Mouse (Mus musculus) testis, postnatal 14 days (tissue): Measurements from ENCODE around the gene Mark3.
"Not testable (repeated sequence)": the region's sequence is repeated elsewhere in the genome, so short reads cannot be mapped to it uniquely, and the experiment has no call there.

Source experiments
- DNase-seq: peaks from one replicate; pipeline ENCODE4 v3.0.0; 2021; ENCODE audit warnings: low spot score

The Mark3 gene

DNA sequence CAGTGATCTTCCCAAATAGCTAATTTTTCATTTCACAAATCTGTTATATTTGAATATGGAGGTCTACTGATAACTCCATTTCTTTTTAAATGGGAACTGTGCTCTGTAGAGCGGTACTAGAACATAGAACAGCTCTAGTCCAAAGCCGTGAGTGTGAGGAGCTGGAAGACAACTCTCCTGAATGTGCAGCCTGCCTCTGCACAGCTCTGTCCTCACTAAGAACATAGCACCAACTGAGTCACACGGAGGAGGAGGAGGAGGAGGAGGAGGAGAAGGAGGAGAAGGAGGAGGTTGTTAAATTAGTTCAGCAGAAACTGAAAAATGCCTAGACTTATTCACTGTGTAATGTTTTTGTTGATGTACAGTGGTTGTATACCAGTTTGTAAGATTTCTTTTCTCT, 78.6 kb downstream of the Mark3 start:
- DNase-seq, result no peak

GRCm38 (mm10) chr12:111653434-111653833, 79.1 kb downstream of the Mark3 start:
- no peak for DNase-seq

- DNase-seq, result no peak
These were observed 81.4 kb downstream of the Mark3 start for GRCm38 (mm10) chr12:111655695-111656094.

GRCm38 (mm10) chr12:111659331-111659730, 85.0 kb downstream of the Mark3 start:
- no peak for DNase-seq

DNA sequence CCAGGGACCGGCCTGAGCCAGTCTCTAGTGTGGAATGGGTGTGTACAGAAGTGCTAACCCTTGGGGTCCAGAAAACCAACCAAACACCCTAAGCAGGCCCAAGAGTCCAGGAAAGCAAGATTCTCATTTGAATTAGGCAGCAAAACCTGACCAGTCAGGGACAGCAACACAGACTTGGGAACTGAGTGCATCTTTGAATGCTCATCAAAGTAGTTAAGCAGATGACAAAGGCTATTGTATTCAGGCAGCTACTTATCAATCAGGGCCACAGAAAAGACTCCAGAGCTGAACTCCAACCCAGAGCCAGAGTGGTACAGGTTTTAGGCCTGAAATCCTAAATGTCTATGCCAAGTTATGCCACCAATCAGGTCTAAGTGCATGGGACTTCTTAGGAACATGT, 86.3 kb downstream of the Mark3 start:
- no peak for DNase-seq

DNA sequence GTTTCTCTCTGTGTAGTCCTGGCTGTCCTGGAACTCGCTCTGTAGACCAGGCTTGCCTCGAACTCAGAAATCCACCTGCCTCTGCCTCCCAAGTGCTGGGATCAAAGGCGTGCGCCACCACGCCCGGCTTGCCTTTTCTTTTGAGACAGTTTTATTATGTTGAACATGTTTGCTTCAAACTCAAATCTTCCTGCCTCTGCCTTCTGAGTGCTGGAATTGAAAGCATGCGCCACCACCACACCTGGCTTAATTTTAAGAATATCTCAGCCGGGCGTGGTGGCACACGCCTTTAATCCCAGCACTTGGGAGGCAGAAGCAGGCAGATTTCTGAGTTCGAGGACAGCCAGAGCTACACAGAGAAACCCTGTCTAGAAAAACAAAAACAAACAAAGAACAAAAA, 87.2 kb downstream of the Mark3 start:
- DNase-seq, result not testable (repeated sequence)

DNA sequence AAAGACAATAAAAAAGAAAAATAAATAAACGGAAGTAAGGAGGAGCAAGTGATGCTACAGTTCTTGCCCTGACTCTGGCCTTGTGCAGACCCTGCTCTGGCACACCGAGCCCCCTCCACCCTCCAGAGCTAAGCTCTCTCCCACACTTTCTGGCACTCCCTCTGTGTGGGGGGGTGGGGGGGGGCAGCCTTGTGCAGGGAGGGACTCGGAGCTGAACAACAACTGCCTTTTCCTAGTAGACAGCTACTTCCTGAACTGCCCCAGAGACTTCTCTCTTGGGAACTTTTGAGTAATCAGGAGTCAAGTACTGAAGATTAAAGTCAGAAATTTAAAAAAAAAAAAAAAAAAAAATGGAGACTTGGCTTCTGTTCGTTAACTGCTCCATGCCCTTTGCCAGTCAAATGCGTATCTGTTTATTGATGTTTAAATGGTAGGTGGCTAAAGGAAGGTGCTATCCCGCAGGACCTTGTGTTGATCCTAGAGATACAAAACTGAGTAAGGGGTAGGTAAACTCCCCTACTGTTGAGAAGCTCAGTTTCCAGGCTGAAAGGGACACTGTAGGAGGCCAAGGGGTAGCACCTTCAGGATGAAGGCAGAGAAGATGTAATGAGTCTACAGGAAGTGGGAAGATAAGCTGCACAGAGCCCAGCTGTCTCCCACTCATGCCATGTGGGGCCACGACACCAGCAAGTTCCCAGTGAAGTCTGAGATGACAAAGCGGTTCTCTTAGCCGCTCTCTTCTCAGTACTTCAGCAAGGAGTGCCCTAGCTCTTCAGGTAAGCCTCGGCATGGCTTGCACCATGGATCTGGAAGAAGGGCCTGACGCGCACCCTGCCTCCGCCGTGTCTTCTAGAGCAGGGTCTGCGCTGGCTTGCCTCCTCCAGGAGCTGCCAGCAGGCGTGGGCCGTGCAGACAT, 89.2 kb downstream of the Mark3 start:
- DNase-seq, result no peak

DNA sequence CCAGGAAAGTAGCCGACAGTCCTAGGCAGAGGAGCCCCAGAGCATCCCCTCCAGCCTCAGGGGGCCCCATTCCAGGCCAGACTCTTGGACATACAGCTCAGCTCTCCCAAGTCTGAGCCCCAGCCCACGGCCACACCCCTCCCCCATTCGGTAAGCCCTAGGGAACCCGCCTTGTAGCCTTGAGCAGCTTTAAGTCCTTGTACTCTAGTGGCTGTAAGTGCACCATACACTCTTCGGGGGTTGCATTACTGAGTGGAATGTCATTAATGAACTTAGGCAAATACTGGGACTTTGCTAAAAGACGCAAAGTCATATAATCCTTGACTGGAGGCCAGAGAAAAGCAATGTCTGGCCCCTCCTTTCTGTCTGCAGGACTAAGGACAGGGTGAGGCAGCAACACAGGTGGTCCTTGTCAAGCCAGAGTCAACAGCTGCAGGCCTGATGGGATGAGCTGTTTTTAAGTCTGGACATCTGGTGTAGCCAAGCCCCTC, 89.9 kb downstream of the Mark3 start:
- DNase-seq, result peak; percentile 43

- no peak for DNase-seq
These were observed 90.9 kb downstream of the Mark3 start for GRCm38 (mm10) chr12:111665041-111665880.

DNA sequence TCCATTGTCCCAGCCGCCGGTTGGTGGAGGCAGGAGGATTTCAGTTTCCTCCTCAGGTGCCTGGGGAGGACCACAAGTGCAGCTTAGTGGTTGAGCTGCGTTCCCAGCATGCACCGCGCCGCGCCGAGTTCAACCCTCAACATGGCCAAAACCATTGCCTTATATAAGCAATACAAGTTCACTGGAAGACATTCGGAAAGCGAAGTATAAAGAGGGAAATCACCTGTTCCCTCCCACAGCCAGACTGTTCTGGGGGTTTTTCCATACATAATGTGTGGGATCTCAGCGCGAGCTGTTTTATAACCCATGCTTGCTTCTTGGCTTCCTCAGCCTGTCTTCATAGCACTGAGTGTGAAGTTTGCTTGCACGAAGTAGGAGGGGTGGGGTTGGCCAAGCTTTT, 92.1 kb downstream of the Mark3 start:
- no peak for DNase-seq

DNA sequence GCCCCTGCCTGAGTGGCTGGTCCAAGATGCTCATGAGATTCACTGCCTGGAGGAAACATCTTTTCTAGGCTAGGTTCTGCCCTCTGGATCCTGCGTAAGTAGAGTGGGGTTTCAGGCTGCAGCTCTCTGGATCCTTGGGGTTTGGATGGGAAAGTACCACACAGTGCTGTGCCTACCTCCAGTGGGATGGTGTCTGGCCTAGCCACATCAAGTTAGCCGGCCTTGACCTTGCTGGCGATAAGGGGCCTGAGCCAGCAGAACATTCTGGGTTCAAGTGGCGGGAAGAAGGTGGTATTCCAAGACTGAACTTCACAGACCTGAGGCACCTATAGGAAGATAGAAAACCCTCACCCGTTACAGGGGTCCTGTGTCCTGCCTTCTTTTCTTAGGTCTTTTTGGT, 93.1 kb downstream of the Mark3 start:
- DNase-seq, result no peak

DNA sequence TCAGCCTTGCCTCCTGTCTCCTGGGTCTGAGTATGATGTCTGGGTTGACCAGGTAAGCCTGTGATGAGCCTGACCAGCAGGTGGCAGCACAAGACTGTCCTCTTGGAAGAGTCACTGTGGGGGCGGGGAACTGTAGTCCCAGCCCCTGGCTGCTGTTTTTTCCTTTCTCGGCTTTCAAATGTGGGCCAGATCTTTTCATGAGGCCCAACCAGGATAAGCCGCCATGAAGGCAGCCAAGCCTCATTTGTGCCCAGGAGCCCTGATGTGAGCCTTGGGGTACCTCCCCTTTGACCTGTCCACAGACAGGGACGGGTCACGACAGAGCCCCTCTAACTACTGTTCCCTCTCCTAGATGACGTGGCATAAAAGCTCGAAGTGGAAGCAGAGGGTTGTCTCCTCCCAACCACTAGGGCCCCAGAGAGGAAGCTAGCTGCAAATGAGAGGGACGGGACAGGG, 94.2 kb downstream of the Mark3 start:
- DNase-seq, result peak; percentile 79

GRCm38 (mm10) chr12:111669000-111669788, 94.9 kb downstream of the Mark3 start:
- DNase-seq, result peak; percentile 41

GRCm38 (mm10) chr12:111669961-111670360, 95.6 kb downstream of the Mark3 start:
- no peak for DNase-seq

DNA sequence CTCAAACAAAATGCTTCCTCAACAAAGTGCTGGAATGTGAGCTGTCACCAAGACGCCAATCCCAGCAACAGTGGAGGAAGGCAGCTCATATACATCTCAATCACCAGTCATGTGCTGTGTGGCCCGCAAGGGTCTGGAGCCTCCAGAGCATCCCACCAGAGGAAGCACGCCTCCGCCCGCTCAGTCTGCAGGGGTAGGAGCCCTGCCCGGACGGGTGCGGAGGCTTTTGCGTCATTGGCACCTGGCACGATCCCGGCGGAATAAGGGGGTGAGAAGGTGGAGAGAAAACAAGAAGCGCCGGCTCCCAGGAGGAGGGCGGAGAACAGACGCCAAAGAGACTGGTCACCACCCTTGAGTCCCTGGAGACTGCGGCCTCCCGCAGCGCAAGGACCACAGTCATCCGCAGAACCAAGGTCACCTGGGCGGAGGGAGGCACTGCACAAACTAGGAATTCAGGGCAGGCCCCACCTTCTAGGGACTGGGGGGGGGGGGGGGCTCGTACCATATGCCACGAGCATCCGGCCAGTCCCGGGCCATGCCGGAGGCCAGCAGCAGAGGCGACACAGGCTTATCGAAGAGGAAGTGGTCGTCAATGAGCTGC, 96.1 kb downstream of the Mark3 start:
- DNase-seq, result no peak

- DNase-seq, result no peak
These were observed 96.7 kb downstream of the Mark3 start for GRCm38 (mm10) chr12:111670976-111671375.

- no peak for DNase-seq
These were observed 97.1 kb downstream of the Mark3 start for GRCm38 (mm10) chr12:111671431-111671902.

DNA sequence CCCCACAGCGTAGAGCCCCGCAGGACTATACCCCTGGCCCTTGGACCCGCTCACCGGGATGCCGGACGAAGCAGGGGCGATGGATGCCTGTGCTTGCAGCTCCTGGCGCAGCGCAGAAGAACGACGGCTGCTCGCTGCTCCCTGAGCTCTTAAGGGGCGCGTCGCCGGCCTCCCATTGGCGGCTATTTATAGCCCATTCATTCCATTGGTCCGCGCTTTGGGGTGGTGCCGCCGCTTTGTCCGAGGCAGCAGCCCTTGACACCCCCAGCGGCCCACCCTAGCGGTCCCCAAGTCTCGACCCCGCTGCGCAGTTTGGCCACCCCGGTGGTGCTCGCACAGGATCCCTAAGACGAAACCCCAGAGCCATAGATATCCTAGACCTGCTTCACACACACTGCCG, 97.9 kb downstream of the Mark3 start, which contains the start of gene Ckb:
Gene Ckb, minus strand, starts transcription at position 163 of the 400 bp plus-strand sequence.
- peak; percentile 70 for DNase-seq

DNA sequence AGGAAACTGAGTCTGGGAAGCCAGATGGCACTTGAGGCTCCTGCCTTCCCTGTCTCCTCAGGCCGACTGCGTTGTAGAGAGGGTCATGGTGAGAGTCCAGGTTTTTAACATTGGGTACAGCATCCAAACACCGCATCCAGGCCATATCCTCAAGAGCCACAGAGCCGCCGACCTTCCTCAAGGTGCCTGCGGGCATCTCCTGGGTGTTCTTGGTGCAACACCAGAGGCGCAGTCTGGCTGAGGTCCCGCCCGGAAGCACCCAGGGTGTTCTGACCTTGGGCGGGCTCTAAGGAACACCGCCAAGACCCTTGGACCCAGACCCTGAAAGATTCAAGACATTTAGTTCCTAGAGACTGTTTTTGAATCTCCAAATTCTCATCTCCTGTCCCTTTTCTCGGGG, 98.3 kb downstream of the Mark3 start:
- no peak for DNase-seq

DNA sequence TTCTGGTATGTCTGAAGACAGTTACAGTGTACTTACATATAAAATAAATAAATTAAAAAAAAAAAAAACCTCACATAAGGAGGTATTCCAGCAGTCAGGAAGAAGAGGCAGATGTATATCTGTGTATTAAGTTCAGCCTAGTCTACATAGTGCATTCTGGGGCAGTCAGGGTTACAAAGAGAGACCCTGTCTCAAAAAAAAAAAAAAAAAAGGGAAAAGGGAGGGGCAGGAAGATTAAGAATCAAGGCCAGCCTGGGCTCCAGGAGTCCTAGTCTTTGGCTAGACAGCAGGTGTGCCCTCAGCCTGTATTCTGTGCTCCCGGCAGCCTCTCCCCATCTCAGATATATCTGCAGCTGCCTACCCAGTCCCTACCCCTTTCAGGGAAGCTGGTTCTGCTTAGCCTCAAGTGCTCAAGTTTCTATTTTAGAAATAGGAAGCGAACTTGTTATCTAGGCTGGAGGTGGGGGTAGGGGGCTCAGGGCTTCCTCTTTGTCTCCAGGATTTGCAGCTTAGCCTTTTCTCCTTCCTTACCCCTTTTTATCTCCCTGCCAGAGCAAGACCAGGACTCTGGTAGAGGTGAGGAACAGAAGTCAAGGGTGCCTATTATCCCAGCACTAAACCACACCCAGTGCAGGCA, 100.6 kb downstream of the Mark3 start:
- no peak for DNase-seq
